Mouse (Mus musculus): ENCODE data around the gene Klhdc8a. TPM values are rescaled to one million over a fixed set of nuclear protein-coding genes. Genes with fewer than 3 reads are reported as not detected.
A peak's percentile ranks its signal among the peaks of the same experiment; 100 is the strongest.

Klhdc8a gene
- polyA plus RNA-seq, 1 experiment, result 0.69 TPM

DNA sequence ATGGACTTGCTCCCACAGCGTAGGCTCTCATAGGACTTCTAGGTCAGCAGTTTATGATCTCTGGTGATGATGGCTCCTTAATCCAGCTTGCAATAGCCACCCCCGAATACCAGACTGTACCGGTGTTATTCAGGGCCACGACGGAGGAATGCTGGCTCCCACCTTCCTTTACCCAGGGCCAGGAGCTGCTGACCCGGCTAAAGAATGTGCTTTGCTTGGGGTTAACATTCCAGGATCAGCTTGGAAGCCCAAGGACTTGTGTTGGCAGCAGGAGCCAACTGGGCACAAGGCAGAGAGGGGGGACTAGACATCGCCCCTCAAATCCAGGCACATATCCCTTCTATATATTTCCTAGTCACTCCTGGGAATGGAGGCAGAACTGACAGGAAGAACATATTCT lies 12.3 kb downstream of the Klhdc8a start:
- peaks cover 10% of the 10 kb centered on the region for H3K4me1 ChIP-seq (ENCODE audit: control insufficient read depth, insufficient read depth, low read length)
- no peak for TF ChIP-seq CTCF (IDR thresholded peaks at IDR 0.05; ENCODE audit: control insufficient read depth, insufficient read depth, insufficient replicate concordance, low read depth, low read length)
- TF ChIP-seq POLR2A (IDR thresholded peaks at IDR 0.05; ENCODE audit: control insufficient read depth, low read depth, low read length), result no peak
- H3K27ac ChIP-seq (ENCODE audit: control insufficient read depth, insufficient read depth, low read depth, low read length), result no peak overlapping the region

DNA sequence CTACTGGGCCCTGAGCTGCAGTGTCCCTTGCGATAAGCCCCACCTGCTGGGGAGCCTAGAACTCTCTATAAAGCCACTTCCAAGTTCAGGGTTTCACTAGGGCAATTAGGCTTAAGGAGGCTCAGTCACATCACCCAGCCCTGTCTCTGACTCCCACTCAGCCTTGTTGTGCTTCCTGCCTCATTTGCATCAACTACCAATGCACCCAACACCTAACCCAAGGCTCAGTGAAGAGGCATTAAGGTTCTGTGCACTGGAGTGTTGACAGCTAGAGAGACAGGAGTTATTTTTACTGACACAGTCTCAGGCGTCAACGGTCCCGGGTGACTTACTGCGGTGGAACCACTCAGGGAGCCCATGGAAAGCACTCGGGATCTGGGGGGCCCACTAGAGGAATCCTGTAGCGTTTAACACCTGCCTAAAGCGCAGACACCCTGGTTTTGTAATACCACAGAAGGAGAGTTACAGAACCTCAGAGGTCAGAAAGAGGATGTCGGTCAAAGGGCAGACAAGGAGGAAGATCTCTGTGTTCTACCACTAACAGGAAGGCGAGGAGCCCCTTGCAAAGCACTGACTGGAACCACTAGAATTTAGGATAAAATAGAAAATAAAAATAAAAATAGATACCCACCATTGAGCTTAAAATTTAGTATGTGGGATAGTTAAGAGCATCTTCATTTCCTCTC lies 12.9 kb downstream of the Klhdc8a start:
- Histone ChIP-seq H3K4me3 (ENCODE audit: control insufficient read depth, low read depth, low read length) (no peak overlapping the region), H3K27ac (ENCODE audit: control insufficient read depth, insufficient read depth, low read depth, low read length) (no peak overlapping the region), H3K4me1 (ENCODE audit: control insufficient read depth, insufficient read depth, low read length) (peaks cover 13% of the 10 kb centered on the region), H3K36me3 (ENCODE audit: control insufficient read depth, insufficient read depth, low read length) (no peaks in the 10 kb centered on the region), H3K27me3 (ENCODE audit: control insufficient read depth, insufficient read depth, low read length) (no peaks in the 10 kb centered on the region)
- no peak for TF ChIP-seq CTCF (IDR thresholded peaks at IDR 0.05; ENCODE audit: control insufficient read depth, insufficient read depth, insufficient replicate concordance, low read depth, low read length)
- TF ChIP-seq POLR2A (IDR thresholded peaks at IDR 0.05; ENCODE audit: control insufficient read depth, low read depth, low read length), result no peak

More for the DNA sequence above, 12.3 kb downstream of the Klhdc8a start:
- Histone ChIP-seq H3K4me3 (ENCODE audit: control insufficient read depth, low read depth, low read length) (no peak overlapping the region), H3K36me3 (ENCODE audit: control insufficient read depth, insufficient read depth, low read length) (no peaks in the 10 kb centered on the region), H3K27me3 (ENCODE audit: control insufficient read depth, insufficient read depth, low read length) (no peaks in the 10 kb centered on the region)

GRCm38 (mm10) chr1:132312043-132312442 lies 13.6 kb downstream of the Klhdc8a start:
- H3K4me3 ChIP-seq (ENCODE audit: control insufficient read depth, low read depth, low read length), result no peak overlapping the region
- H3K4me1 ChIP-seq (ENCODE audit: control insufficient read depth, insufficient read depth, low read length), result peaks cover 18% of the 10 kb centered on the region
- TF ChIP-seq POLR2A (IDR thresholded peaks at IDR 0.05; ENCODE audit: control insufficient read depth, low read depth, low read length) (no peak), CTCF (IDR thresholded peaks at IDR 0.05; ENCODE audit: control insufficient read depth, insufficient read depth, insufficient replicate concordance, low read depth, low read length) (no peak)
- no peak overlapping the region for H3K27ac ChIP-seq (ENCODE audit: control insufficient read depth, insufficient read depth, low read depth, low read length)
- H3K27me3 ChIP-seq (ENCODE audit: control insufficient read depth, insufficient read depth, low read length), result no peaks in the 10 kb centered on the region
- no peaks in the 10 kb centered on the region for H3K36me3 ChIP-seq (ENCODE audit: control insufficient read depth, insufficient read depth, low read length)

DNA sequence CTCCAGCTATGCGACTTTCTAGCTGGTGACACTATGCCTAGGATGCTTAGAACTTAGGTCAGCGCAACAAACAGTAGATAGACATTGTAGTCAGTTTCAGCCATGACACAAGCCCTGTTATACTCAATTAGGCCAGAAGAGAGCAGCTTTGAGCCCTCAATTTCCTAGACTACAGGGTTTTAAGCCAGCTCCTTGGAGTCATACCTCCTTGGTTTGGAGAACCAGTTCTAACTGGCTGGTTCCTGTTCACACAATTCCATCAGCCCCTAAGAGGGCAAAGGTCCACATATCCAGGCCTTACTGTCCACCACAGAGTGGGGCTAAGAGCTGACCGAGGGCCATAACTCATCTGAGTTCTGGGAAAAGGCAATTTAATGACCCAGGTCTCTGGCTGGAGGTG lies 14.3 kb downstream of the Klhdc8a start:
- H3K27ac ChIP-seq (ENCODE audit: control insufficient read depth, insufficient read depth, low read depth, low read length), result no peak overlapping the region
- H3K4me3 ChIP-seq (ENCODE audit: control insufficient read depth, low read depth, low read length), result no peak overlapping the region
- no peaks in the 10 kb centered on the region for H3K27me3 ChIP-seq (ENCODE audit: control insufficient read depth, insufficient read depth, low read length)
- no peaks in the 10 kb centered on the region for H3K36me3 ChIP-seq (ENCODE audit: control insufficient read depth, insufficient read depth, low read length)
- H3K4me1 ChIP-seq (ENCODE audit: control insufficient read depth, insufficient read depth, low read length), result peaks cover 18% of the 10 kb centered on the region
- TF ChIP-seq CTCF (IDR thresholded peaks at IDR 0.05; ENCODE audit: control insufficient read depth, insufficient read depth, insufficient replicate concordance, low read depth, low read length) (no peak), POLR2A (IDR thresholded peaks at IDR 0.05; ENCODE audit: control insufficient read depth, low read depth, low read length) (no peak)

DNA sequence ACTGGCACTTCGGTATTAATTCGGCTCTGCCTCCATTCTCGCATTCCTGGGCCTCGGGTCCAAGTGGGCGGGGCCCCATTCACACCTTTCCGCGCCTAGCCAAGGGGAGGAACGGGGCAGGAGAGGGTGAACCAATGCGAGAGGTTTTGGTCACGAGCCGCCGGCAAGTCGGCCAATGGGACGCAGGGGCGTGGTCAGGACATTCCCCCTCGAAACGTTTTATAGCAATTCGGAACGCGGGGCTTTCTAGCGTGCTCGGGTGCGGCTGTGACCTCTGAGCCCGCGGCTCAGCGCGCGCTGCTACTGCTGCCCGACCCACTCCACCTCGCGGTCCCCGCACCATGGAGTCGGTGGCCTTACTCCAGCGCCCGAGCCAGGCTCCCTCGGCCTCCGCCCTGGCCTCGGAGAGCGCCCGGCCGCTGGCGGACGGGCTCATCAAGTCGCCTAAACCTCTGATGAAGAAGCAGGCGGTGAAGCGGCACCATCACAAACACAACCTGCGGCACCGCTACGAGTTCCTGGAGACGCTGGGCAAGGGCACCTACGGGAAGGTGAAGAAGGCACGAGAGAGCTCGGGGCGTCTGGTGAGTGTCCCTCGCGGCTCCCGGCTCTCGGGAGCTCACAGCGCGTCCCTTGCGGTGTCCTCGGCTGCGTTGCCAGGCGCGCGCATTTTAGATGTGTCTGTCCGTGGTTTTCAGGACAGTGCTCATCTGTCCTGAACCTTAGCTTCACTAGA lies 17.6 kb downstream of the Klhdc8a start, which contains the start of gene Nuak2:
Gene Nuak2 (plus strand): TSS at position 238 of the 736 bp plus-strand sequence.
- H3K27ac ChIP-seq (ENCODE audit: control insufficient read depth, insufficient read depth, low read depth, low read length), result peak within 1 kb of the TSS; percentile 62
- peak within 1 kb of the TSS; percentile 88 for H3K4me3 ChIP-seq (ENCODE audit: control insufficient read depth, low read depth, low read length)
- peaks cover 18% of the 10 kb centered on the region for H3K4me1 ChIP-seq (ENCODE audit: control insufficient read depth, insufficient read depth, low read length)
- no peak for TF ChIP-seq CTCF (IDR thresholded peaks at IDR 0.05; ENCODE audit: control insufficient read depth, insufficient read depth, insufficient replicate concordance, low read depth, low read length)
- TF ChIP-seq POLR2A (IDR thresholded peaks at IDR 0.05; ENCODE audit: control insufficient read depth, low read depth, low read length), result peak; percentile 72
- no peaks in the 10 kb centered on the region for H3K36me3 ChIP-seq (ENCODE audit: control insufficient read depth, insufficient read depth, low read length)
- no peaks in the 10 kb centered on the region for H3K27me3 ChIP-seq (ENCODE audit: control insufficient read depth, insufficient read depth, low read length)

- H3K27ac ChIP-seq (ENCODE audit: control insufficient read depth, insufficient read depth, low read depth, low read length), result peak overlapping the region; percentile 62
- H3K4me3 ChIP-seq (ENCODE audit: control insufficient read depth, low read depth, low read length), result peak overlapping the region; percentile 88
- peaks cover 18% of the 10 kb centered on the region for H3K4me1 ChIP-seq (ENCODE audit: control insufficient read depth, insufficient read depth, low read length)
- H3K27me3 ChIP-seq (ENCODE audit: control insufficient read depth, insufficient read depth, low read length), result no peaks in the 10 kb centered on the region
- TF ChIP-seq CTCF (IDR thresholded peaks at IDR 0.05; ENCODE audit: control insufficient read depth, insufficient read depth, insufficient replicate concordance, low read depth, low read length) (no peak), POLR2A (IDR thresholded peaks at IDR 0.05; ENCODE audit: control insufficient read depth, low read depth, low read length) (no peak)
- H3K36me3 ChIP-seq (ENCODE audit: control insufficient read depth, insufficient read depth, low read length), result no peaks in the 10 kb centered on the region
Observed at GRCm38 (mm10) chr1:132316625-132316994, 18.2 kb downstream of the Klhdc8a start.

- Histone ChIP-seq H3K4me3 (ENCODE audit: control insufficient read depth, low read depth, low read length) (no peak overlapping the region), H3K36me3 (ENCODE audit: control insufficient read depth, insufficient read depth, low read length) (no peaks in the 10 kb centered on the region), H3K4me1 (ENCODE audit: control insufficient read depth, insufficient read depth, low read length) (peaks cover 16% of the 10 kb centered on the region), H3K27me3 (ENCODE audit: control insufficient read depth, insufficient read depth, low read length) (no peaks in the 10 kb centered on the region), H3K27ac (ENCODE audit: control insufficient read depth, insufficient read depth, low read depth, low read length) (no peak overlapping the region)
- TF ChIP-seq POLR2A (IDR thresholded peaks at IDR 0.05; ENCODE audit: control insufficient read depth, low read depth, low read length) (no peak), CTCF (IDR thresholded peaks at IDR 0.05; ENCODE audit: control insufficient read depth, insufficient read depth, insufficient replicate concordance, low read depth, low read length) (no peak)
Observed at GRCm38 (mm10) chr1:132317413-132317812, 19.0 kb downstream of the Klhdc8a start.

Data from testis, adult 2 months (tissue).